Mouse (Mus musculus) lung, embryonic 15.5 days (tissue): ENCODE measurements around the gene Ifi203. TPM values are rescaled to one million over a fixed set of nuclear protein-coding genes. Genes with fewer than 3 reads are reported as not detected.
"Not testable (repeated sequence)": the region's sequence is repeated elsewhere in the genome, so short reads cannot be mapped to it uniquely, and the experiment has no call there.

Experiments
- ATAC-seq: fragments of 200-750 bp; cut with Nextera tagmentation; 2 replicates; pipeline ENCODE4 v1.8.0; 2017; ENCODE audit warnings: moderate number of reproducible peaks, borderline replicate concordance; ENCODE audit not compliant: low FRiP score, low TSS enrichment; ENCODE audit errors: extremely low read depth
- H3K27ac ChIP-seq: fragments of 300-500 bp; sonication (generic); 2 replicates; pipeline ENCODE4 v1.5.1; 2015; ENCODE audit warnings: moderate library complexity, mild to moderate bottlenecking, inconsistent platforms
- H3K27me3 ChIP-seq: fragments of 300-500 bp; sonication (generic); 2 replicates; pipeline ENCODE4 v1.6.1; 2015; ENCODE audit warnings: inconsistent platforms
- H3K36me3 ChIP-seq: fragments of 300-500 bp; sonication (generic); 2 replicates; pipeline ENCODE4 v1.6.1; 2015; ENCODE audit warnings: inconsistent platforms
- H3K4me1 ChIP-seq: fragments of 300-500 bp; sonication (generic); 2 replicates; pipeline ENCODE4 v1.6.1; 2015; ENCODE audit warnings: inconsistent platforms
- H3K4me2 ChIP-seq: fragments of 300-500 bp; sonication (generic); 2 replicates; pipeline ENCODE4 v1.6.1; 2015; ENCODE audit warnings: inconsistent platforms, mild to moderate bottlenecking, moderate library complexity
- H3K4me3 ChIP-seq: fragments of 300-500 bp; sonication (generic); 2 replicates; pipeline ENCODE4 v1.5.1; 2015; ENCODE audit warnings: mild to moderate bottlenecking, inconsistent platforms
- H3K9ac ChIP-seq: fragments of 300-500 bp; sonication (generic); 2 replicates; pipeline ENCODE4 v1.6.1; 2015; ENCODE audit warnings: inconsistent platforms
- H3K9me3 ChIP-seq: fragments of 300-500 bp; sonication (generic); 2 replicates; pipeline ENCODE4 v1.6.1; 2016; ENCODE audit warnings: inconsistent platforms
- WGBS: fragments of 180-500 bp; shearing (Covaris S2); methylation state at CpG from one replicate; pipeline ENCODE4 v1.1.7; 2015; 5-methylcytosine and 5-hydroxymethylcytosine counted together
- polyA plus RNA-seq: library from polyadenylated mRNA; unstranded; fragments of >200 nt; fragmentation: Nextera tagmentation; extraction: Ambion mirVana; gene quantifications from 2 replicates; pipeline ENCODE4 v1.2.1, GENCODE M21; 2015

Gene Ifi203
- polyA plus RNA-seq, 1 experiment from 2014 or later, result 1.7 TPM

DNA sequence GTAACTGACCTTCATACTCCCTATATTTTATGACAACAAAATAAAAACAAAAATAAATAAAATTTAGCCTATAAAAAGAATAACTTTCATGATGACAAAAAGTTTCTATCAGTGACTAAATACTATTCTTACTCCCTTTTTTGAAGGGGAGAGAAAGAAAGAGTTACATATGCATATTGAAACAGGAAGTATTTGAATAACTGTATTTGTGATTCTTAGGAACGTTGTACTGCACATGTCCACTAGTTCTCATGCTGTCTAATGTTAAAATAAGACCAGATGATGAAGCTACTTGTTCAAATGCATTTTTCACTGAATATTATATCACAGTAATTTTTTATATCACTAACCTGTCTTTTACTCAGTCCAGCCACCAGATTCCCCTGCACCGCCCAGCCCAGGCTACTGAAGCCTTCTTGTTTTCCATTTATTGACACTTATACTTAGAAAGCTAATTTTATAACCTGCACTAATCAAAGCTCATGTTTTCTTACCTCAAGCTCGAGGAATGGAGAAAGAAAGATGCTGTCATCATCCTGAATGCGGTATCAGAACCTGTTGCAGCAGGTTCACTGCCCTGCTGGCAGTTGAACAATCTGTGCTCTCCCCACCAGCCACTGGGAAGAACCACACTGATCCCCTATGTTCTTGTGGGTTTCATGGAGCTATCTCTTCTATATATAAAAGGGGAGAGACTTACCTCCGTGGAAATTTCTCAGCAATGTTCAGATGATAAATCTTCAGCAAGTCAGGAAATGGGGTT lies 63.1 kb downstream of the Ifi203 start:
- WGBS, result 60% methylated on average over 5 of the region's 5 CpGs
- not testable (repeated sequence) for H3K4me1 ChIP-seq

DNA sequence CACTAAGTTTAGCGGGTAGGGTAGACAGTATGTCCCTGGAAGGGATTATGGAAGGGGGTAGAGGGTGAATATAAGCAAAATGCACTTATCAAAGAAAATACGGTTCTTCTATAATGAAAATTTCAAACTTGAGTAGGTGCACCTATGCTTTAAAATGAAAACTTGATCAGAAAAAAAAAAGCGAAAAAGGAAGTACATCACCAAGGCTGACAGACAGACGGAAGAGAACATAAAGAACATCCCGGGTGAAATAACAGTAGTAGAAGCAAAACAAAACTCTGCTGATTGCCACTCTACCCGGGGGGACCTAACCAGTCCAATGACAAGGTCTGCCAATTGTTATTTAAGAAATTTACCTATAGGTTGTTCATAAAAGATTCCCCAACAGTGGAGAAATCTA lies 64.2 kb downstream of the Ifi203 start:
- WGBS, result 87% methylated on average over 6 of the region's 6 CpGs
- H3K4me2 ChIP-seq, H3K4me3 ChIP-seq, H3K27ac ChIP-seq, H3K36me3 ChIP-seq, H3K9ac ChIP-seq, H3K9me3 ChIP-seq, ATAC-seq, H3K4me1 ChIP-seq, H3K27me3 ChIP-seq: not testable (repeated sequence)

More for the DNA sequence above, 63.1 kb downstream of the Ifi203 start:
- H3K9me3 ChIP-seq, H3K27ac ChIP-seq, H3K4me3 ChIP-seq, ATAC-seq, H3K27me3 ChIP-seq, H3K9ac ChIP-seq, H3K36me3 ChIP-seq, H3K4me2 ChIP-seq: not testable (repeated sequence)

GRCm38 (mm10) chr1:173877125-173877524 lies 65.3 kb downstream of the Ifi203 start:
- 83% methylated on average over 1 of the region's 1 CpGs for WGBS
- H3K4me3 ChIP-seq, H3K4me2 ChIP-seq, H3K9ac ChIP-seq, H3K9me3 ChIP-seq, H3K27me3 ChIP-seq, H3K36me3 ChIP-seq, H3K4me1 ChIP-seq, H3K27ac ChIP-seq, ATAC-seq: not testable (repeated sequence)

Other genes starting within 250 kb of the Ifi203 start
- 0.67 and 0.89 TPM in 2 replicates for gene Ifi207, start 200.9 kb downstream of the Ifi203 start, polyA plus RNA-seq
- 1.9 and 2.6 TPM in 2 replicates for gene Ifi204, start 175.7 kb downstream of the Ifi203 start, polyA plus RNA-seq
- gene Ifi211, start 29.6 kb downstream of the Ifi203 start, polyA plus RNA-seq, result 0.67 and 1.4 TPM in 2 replicates
- 1.6 and 3.0 TPM in 2 replicates for gene Mndal, start 181 bp downstream of the Ifi203 start, polyA plus RNA-seq
- gene Ifi202b, start 40.1 kb upstream of the Ifi203 start, polyA plus RNA-seq, result not detected in 2 replicates
- gene Ifi205, start 89.1 kb upstream of the Ifi203 start, polyA plus RNA-seq, result 0.24 and 0.58 TPM in 2 replicates
- not detected in 2 replicates for gene Olfr433, start 98.0 kb upstream of the Ifi203 start, polyA plus RNA-seq
- gene Olfr432, start 106.5 kb upstream of the Ifi203 start, polyA plus RNA-seq, result not detected in 2 replicates
- not detected in 2 replicates for gene Olfr430, start 123.9 kb upstream of the Ifi203 start, polyA plus RNA-seq
- gene Olfr429, start 141.7 kb upstream of the Ifi203 start, polyA plus RNA-seq, result not detected in 2 replicates
- gene Olfr427, start 154.2 kb upstream of the Ifi203 start, polyA plus RNA-seq, result not detected in 2 replicates
- gene Olfr231, start 178.5 kb upstream of the Ifi203 start, polyA plus RNA-seq, result not detected in 2 replicates
- gene Olfr424, start 188.8 kb upstream of the Ifi203 start, polyA plus RNA-seq, result not detected in 2 replicates
- gene Olfr420, start 213.0 kb upstream of the Ifi203 start, polyA plus RNA-seq, result not detected in 2 replicates
- 0.54 and 0.62 TPM in 2 replicates for gene Spta1, start 230.1 kb upstream of the Ifi203 start, polyA plus RNA-seq